Mouse (Mus musculus): ENCODE results near the gene Gm773. TPM values are rescaled to one million over a fixed set of nuclear protein-coding genes. Genes with fewer than 3 reads are reported as not detected.

Gene Gm773
- polyA plus RNA-seq (2021; fragmentation: Nextera tagmentation) = not detected in 2 replicates
- long read RNA-seq, experiment 1 = 0 reads
- long read RNA-seq, experiment 2 = 0 reads

GRCm38 (mm10) chrX:56212771-56213170 lies at the start of gene Gm773:
Gene Gm773 (minus strand): TSS chrX:56212881.

Other genes starting within 250 kb of the Gm773 start
- 0.44 and 0.46 TPM in 2 replicates for gene 3830403N18Rik, start 76.3 kb downstream of the Gm773 start, polyA plus RNA-seq (2021; fragmentation: Nextera tagmentation)
- gene Zfp449, start 133.5 kb upstream of the Gm773 start, polyA plus RNA-seq (2021; fragmentation: Nextera tagmentation) = 1.9 and 2.3 TPM in 2 replicates
- gene Smim10l2a, start 161.7 kb upstream of the Gm773 start, polyA plus RNA-seq (2021; fragmentation: Nextera tagmentation) = 16.8 and 20.5 TPM in 2 replicates
- gene Gm2174, start 235.1 kb upstream of the Gm773 start, polyA plus RNA-seq (2021; fragmentation: Nextera tagmentation) = 0.59 TPM in 1 of 2 replicates, not detected in the other
- gene Ints6l, start 242.0 kb upstream of the Gm773 start, polyA plus RNA-seq (2021; fragmentation: Nextera tagmentation) = 2.6 TPM in 2 replicates